Mouse (Mus musculus) kidney, adult 2 months (tissue): ENCODE measurements around the gene Dcdc2a.

Experiments used
- CTCF ChIP-seq: fragments of 200-500 bp; conservative IDR thresholded peaks from 2 replicates; pipeline ENCODE4 v1.5.1; 2011; ENCODE audit warnings: low read depth, mild to moderate bottlenecking, control low read depth, low read length, moderate library complexity, mixed read lengths; ENCODE audit not compliant: insufficient read depth, insufficient read length
- POLR2A ChIP-seq: fragments of 200-500 bp; IDR thresholded peaks from one replicate; pipeline ENCODE4 v1.6.1; 2011; ENCODE audit warnings: low read depth, low read length, control low read depth

- TF ChIP-seq POLR2A (no peak), CTCF (no peak)
These were observed 59.7 kb downstream of the Dcdc2a start for GRCm38 (mm10) chr13:25115429-25115881.
